Mouse (Mus musculus): Measurements from ENCODE around the gene Sac3d1. TPM values are rescaled to one million over a fixed set of nuclear protein-coding genes. Genes with fewer than 3 reads are reported as not detected.
A peak's percentile ranks its signal among the peaks of the same experiment; 100 is the strongest.

Sac3d1 gene
- total and polyA plus RNA-seq, 3 experiments: 44.4 to 49.3 TPM; not detected in 1

DNA sequence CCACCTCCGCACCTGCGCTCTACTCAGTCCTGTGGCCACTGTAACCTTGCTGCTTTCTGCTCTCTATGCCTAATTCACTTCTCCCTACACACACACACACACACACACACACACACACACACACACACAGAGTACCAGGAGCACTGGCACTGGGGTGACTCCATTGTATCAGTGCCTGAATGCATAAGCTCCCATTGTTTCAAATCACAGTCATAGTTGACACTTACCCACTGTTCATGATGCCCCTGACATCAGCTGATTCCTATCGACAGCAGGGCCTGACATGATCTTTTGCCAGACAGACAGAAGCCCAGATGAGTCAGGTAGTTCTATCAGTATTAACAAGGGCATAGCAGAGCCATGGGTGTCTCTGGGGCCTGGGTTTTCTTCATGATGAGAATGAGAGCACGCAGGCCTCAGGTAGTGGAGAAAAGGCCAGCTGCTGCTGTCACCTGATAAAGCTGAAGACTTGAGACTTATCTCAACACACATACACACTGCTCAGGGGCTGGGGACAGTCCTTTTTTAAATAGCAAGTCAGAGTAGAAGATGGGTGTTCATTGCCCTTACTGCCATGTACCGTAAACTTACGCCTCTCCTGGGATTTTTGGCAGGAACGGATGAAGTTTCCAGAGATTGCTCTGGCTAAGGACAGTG lies 13.8 kb upstream of the Sac3d1 start:
- Histone ChIP-seq H3K27ac (ENCODE audit: control insufficient read depth, low read depth, low read length) (0 out of 2 replicates have a peak overlapping the region, but pooled peaks have one; percentile 29), H3K36me3 (ENCODE audit: control insufficient read depth in 1 of 2, insufficient read depth in 2 of 2, low read length in 2 of 2) (peaks cover 2 to 18% of the 10 kb centered on the region in 2 experiments; a peak in 2 of 4 replicates), H3K9ac (ENCODE audit: control insufficient read depth, low read depth, low read length, poor library complexity, severe bottlenecking) (no peak overlapping the region), H3K9me3 (replicated peaks; ENCODE audit: insufficient read depth, low read length) (no peaks in the 10 kb centered on the region), H3K4me3 (ENCODE audit: control insufficient read depth in 1 of 2, insufficient read depth in 1 of 2, low read depth in 2 of 2, low read length in 2 of 2) (no peak overlapping the region), H3K79me2 (ENCODE audit: control insufficient read depth, insufficient read depth, low read length, poor library complexity) (peaks cover 1% of the 10 kb centered on the region; the same call in 1 of the 2 replicates), H3K27me3 (ENCODE audit: control insufficient read depth in 1 of 2, insufficient read depth in 2 of 2, low read length in 2 of 2) (no peaks in the 10 kb centered on the region), H3K4me1 (ENCODE audit: control insufficient read depth in 1 of 2, insufficient read depth in 2 of 2, low read length in 2 of 2) (peaks cover 6 to 46% of the 10 kb centered on the region in 2 experiments; a peak in 3 of 4 replicates)
- peak; percentile 76 for DNase-seq (ENCODE audit: low read depth, low spot score)
- TF ChIP-seq BHLHE40 (IDR thresholded peaks at IDR 0.05; ENCODE audit: borderline replicate concordance, low read depth, low read length) (peak; percentile 36; the same call in 1 of the 2 replicates), NELFE (IDR thresholded peaks at IDR 0.05; ENCODE audit: low read depth, low read length) (no peak), USF2 (IDR thresholded peaks at IDR 0.05; ENCODE audit: borderline replicate concordance in 1 of 2, insufficient read depth in 1 of 2, low read depth in 1 of 2, low read length in 2 of 2) (no peak), MXI1 (IDR thresholded peaks at IDR 0.05; ENCODE audit: low read depth, low read length) (0 out of 2 replicates have a peak, but pooled peaks have one; percentile 38), ZC3H11A (IDR thresholded peaks at IDR 0.05; ENCODE audit: low read depth, low read length) (no peak), RAD21 (IDR thresholded peaks at IDR 0.05; ENCODE audit: low read depth, low read length) (no peak), CTCF (IDR thresholded peaks at IDR 0.05 in 2 of 3, conservative IDR thresholded peaks at IDR 0.05 in 1 of 3; ENCODE audit: control insufficient read depth in 1 of 3, insufficient read depth in 1 of 3, low read depth in 2 of 3, low read length in 3 of 3, poor library complexity in 1 of 3, severe bottlenecking in 1 of 3) (no peak), TBP (IDR thresholded peaks at IDR 0.05; ENCODE audit: low read depth, low read length) (no peak), UBTF (IDR thresholded peaks at IDR 0.05; ENCODE audit: borderline replicate concordance, insufficient read depth, low read depth, low read length) (no peak), SMC3 (IDR thresholded peaks at IDR 0.05; ENCODE audit: low read depth, low read length) (no peak), JUND (IDR thresholded peaks at IDR 0.05; ENCODE audit: low read depth, low read length) (no peak), NRF1 (IDR thresholded peaks at IDR 0.05; ENCODE audit: insufficient read depth, low read depth, low read length, poor library complexity, severe bottlenecking) (no peak), HCFC1 (IDR thresholded peaks at IDR 0.05; ENCODE audit: low read depth, low read length) (peak; percentile 39; the same call in 1 of the 2 replicates), ETS1 (IDR thresholded peaks at IDR 0.05; ENCODE audit: low read depth, low read length) (peak; percentile 87), RCOR1 (IDR thresholded peaks at IDR 0.05; ENCODE audit: low read depth, low read length) (0 out of 2 replicates have a peak, but pooled peaks have one; percentile 28), TAL1 (IDR thresholded peaks at IDR 0.05; ENCODE audit: low read length) (peak; percentile 90), POLR2AphosphoS5 (IDR thresholded peaks at IDR 0.05; ENCODE audit: borderline replicate concordance, low read depth, low read length) (no peak), ZMIZ1 (IDR thresholded peaks at IDR 0.05; ENCODE audit: low read depth, low read length) (no peak), POLR2A (IDR thresholded peaks at IDR 0.05; ENCODE audit: control insufficient read depth in 1 of 2, insufficient read depth in 1 of 2, low read depth in 1 of 2, low read length in 2 of 2, poor library complexity in 1 of 2) (no peak), E2F4 (IDR thresholded peaks at IDR 0.05; ENCODE audit: borderline replicate concordance, low read depth, low read length) (no peak), MAZ (IDR thresholded peaks at IDR 0.05; ENCODE audit: low read depth, low read length) (0 out of 2 replicates have a peak, but pooled peaks have one; percentile 46), USF1 (IDR thresholded peaks at IDR 0.05; ENCODE audit: low read depth, low read length) (no peak), TCF12 (IDR thresholded peaks at IDR 0.05; ENCODE audit: low read depth, low read length) (peak; percentile 93), GATA1 (IDR thresholded peaks at IDR 0.05; ENCODE audit: low read depth, low read length) (peak; percentile 84), EP300 (IDR thresholded peaks at IDR 0.05; ENCODE audit: low read depth in 1 of 2, low read length in 2 of 2) (peak; percentile 75 to 78), ELF1 (IDR thresholded peaks at IDR 0.05; ENCODE audit: low read depth, low read length) (no peak), MYC (IDR thresholded peaks at IDR 0.05; ENCODE audit: low read depth, low read length) (peak; percentile 56; the same call in 1 of the 2 replicates), MAX (IDR thresholded peaks at IDR 0.05; ENCODE audit: low read length) (no peak), SIN3A (IDR thresholded peaks at IDR 0.05; ENCODE audit: low read length) (peak; percentile 81), MYB (IDR thresholded peaks at IDR 0.05; ENCODE audit: low read depth, low read length) (no peak), KAT2A (conservative IDR thresholded peaks at IDR 0.05; ENCODE audit: low read depth, low read length) (no peak), MAFK (IDR thresholded peaks at IDR 0.05; ENCODE audit: borderline replicate concordance, low read depth, low read length) (no peak)

Measured in MEL (cell line).